Mouse (Mus musculus) limb, embryonic 10.5 days (tissue): ENCODE data around the gene Fam160b1. TPM values are rescaled to one million over a fixed set of nuclear protein-coding genes. Genes with fewer than 3 reads are reported as not detected.

Source experiments
- DNase-seq: peaks from one replicate; pipeline ENCODE4 v3.0.0-alpha.2; 2017; ENCODE audit warnings: low spot score
- H3K27ac ChIP-seq: fragments of 300-500 bp; sonication (generic); 2 replicates; pipeline ENCODE4 v1.5.1; 2016; ENCODE audit warnings: mild to moderate bottlenecking
- H3K27me3 ChIP-seq: fragments of 300-500 bp; sonication (generic); 2 replicates; pipeline ENCODE4 v1.6.1; 2016; ENCODE audit warnings: low read depth, mild to moderate bottlenecking; ENCODE audit not compliant: poor library complexity, severe bottlenecking
- H3K36me3 ChIP-seq: fragments of 300-500 bp; sonication (generic); 2 replicates; pipeline ENCODE4 v1.6.1; 2016; ENCODE audit warnings: mild to moderate bottlenecking, moderate library complexity
- H3K4me1 ChIP-seq: fragments of 300-500 bp; sonication (generic); 2 replicates; pipeline ENCODE4 v1.6.1; 2016
- H3K4me3 ChIP-seq: fragments of 300-500 bp; sonication (generic); 2 replicates; pipeline ENCODE4 v1.5.1; 2016; ENCODE audit warnings: mild to moderate bottlenecking, moderate library complexity
- H3K9me3 ChIP-seq: fragments of 300-500 bp; sonication (generic); replicated peaks from 2 replicates; pipeline ENCODE4 v1.6.1; 2016; ENCODE audit warnings: mild to moderate bottlenecking
- WGBS: fragments of 180-500 bp; shearing (Covaris S2); methylation state at CpG from one replicate; pipeline ENCODE4 v1.1.7; 2016; 5-methylcytosine and 5-hydroxymethylcytosine counted together
- polyA plus RNA-seq: library from polyadenylated mRNA; unstranded; fragments of >200 nt; fragmentation: Nextera tagmentation; extraction: Ambion mirVana; gene quantifications from 2 replicates; pipeline ENCODE4 v1.2.1, GENCODE M21; 2016

Fam160b1 gene
- 12.2 and 13.2 TPM in 2 replicates for polyA plus RNA-seq

- no peaks in the 10 kb centered on the region for H3K27me3 ChIP-seq
- H3K4me3 ChIP-seq = peak within 1 kb of the TSS; percentile 93
- H3K9me3 ChIP-seq = no peaks in the 10 kb centered on the region
- peaks cover 9% of the 10 kb centered on the region; the same call in 1 of the 2 replicates for H3K36me3 ChIP-seq
- WGBS = 2% methylated on average over 67 of the region's 70 CpGs
- H3K27ac ChIP-seq = peak within 1 kb of the TSS; percentile 99
- peaks cover 48% of the 10 kb centered on the region for H3K4me1 ChIP-seq
- peak; percentile 99 for DNase-seq
Measured at GRCm38 (mm10) chr19:57360341-57361130, at the start of gene Fam160b1. Gene Fam160b1 (plus strand): TSS chr19:57360680.

DNA sequence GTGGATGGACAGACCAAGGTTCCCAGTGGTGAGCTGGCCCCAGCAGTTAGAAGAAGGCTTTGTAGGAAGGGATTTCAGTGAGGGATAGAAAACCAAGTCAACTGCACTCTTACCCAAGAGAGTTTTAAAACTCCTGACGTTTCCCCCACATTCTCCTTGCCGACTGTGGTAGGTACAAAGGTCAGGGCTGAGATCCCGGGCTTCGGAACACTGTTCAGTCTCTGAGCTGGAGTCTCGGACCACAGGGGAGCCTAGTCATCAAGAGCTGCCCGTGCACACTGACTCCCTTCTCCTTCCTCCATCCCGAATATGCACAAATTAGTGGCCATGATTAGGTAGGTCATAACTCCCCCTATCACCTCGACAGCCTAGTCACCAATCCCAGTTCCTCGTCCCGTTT lies 47.3 kb upstream of the Fam160b1 start:
- Histone ChIP-seq H3K9me3 (no peaks in the 10 kb centered on the region), H3K4me3 (no peak overlapping the region), H3K4me1 (peaks cover 14% of the 10 kb centered on the region), H3K36me3 (no peaks in the 10 kb centered on the region), H3K27me3 (peaks cover 59% of the 10 kb centered on the region), H3K27ac (no peak overlapping the region)
- 79% methylated on average over 10 of the region's 10 CpGs for WGBS
- DNase-seq = no peak

- Histone ChIP-seq H3K27me3 (peaks cover 59% of the 10 kb centered on the region), H3K4me1 (peaks cover 14% of the 10 kb centered on the region), H3K9me3 (no peaks in the 10 kb centered on the region), H3K27ac (no peak overlapping the region), H3K4me3 (peak overlapping the region; percentile 55), H3K36me3 (no peaks in the 10 kb centered on the region)
- DNase-seq = no peak
- WGBS = 79% methylated on average over 3 of the region's 3 CpGs
Measured at GRCm38 (mm10) chr19:57313891-57314345, 46.6 kb upstream of the Fam160b1 start.

DNA sequence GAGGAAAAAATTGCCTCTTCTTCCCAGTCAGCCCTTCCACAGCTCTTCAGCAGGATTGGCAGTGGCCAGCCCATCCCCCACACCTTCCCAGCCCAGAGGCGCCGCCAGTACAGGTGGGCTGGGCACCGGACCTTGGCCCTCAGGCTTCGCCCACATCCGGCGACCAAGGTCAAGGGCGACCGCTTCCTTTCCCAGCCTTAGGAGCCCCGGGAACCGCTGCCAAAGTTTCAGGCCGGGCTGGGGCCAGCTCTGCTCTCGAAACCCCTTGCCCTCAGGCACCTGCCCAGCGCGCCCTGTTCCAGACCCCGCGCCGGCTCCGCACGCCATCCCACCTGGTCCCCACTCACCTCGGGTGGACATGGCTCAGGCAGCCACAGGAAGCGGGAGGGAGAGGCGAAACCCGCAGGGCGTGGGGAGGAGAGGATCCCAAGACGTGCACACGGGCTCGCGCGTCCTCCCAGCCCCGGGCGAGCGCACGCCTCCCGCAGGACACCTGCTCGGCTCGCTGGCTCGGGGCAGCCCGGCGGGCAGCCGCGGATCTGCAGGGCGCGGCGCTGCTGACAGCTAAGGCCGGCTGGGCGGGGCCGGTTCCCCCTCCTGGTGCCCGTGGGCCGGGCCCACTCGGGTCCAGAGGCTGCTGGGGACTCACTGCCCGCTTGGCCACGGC lies 46.0 kb upstream of the Fam160b1 start, which contains the start of gene Ablim1:
TSS of gene Ablim1 (minus strand) at position 574 of the 667 bp plus-strand sequence.
- 3% methylated on average over 52 of the region's 52 CpGs for WGBS
- H3K27ac ChIP-seq = peak within 1 kb of the TSS; percentile 32

GRCm38 (mm10) chr19:57315013-57315565 lies 45.4 kb upstream of the Fam160b1 start:
- Histone ChIP-seq H3K9me3 (no peaks in the 10 kb centered on the region), H3K27me3 (peaks cover 59% of the 10 kb centered on the region), H3K4me3 (peak overlapping the region; percentile 55), H3K27ac (peak overlapping the region; percentile 32), H3K36me3 (no peaks in the 10 kb centered on the region), H3K4me1 (peaks cover 14% of the 10 kb centered on the region)
- no peak for DNase-seq
- 49% methylated on average over 11 of the region's 11 CpGs for WGBS

More for the DNA sequence above, 46.0 kb upstream of the Fam160b1 start, which contains the start of gene Ablim1:
- Histone ChIP-seq H3K9me3 (no peaks in the 10 kb centered on the region), H3K36me3 (no peaks in the 10 kb centered on the region), H3K27me3 (peaks cover 59% of the 10 kb centered on the region), H3K4me3 (peak within 1 kb of the TSS; percentile 55), H3K4me1 (peaks cover 14% of the 10 kb centered on the region)
- peak; percentile 56 for DNase-seq

DNA sequence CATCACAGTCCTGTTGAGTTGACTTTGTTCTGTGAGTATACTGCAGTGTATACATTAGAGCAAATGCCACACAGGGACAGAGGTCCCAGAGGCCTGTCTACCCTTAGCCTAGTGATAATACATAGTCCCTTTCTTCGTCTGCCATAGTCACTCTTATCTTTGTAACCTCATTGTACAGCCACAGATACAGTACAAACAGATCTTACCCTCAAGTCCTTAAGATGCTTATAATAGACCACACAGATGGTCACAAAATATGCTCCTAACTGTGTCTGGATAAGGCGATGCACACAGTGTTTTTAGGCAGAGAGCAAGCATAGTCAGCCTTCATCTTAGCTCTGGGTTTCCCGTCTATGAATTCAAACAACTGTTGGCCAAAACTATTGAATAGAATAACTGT lies 43.9 kb upstream of the Fam160b1 start:
- H3K36me3 ChIP-seq = no peaks in the 10 kb centered on the region
- WGBS = 85% methylated on average over 3 of the region's 3 CpGs
- H3K27me3 ChIP-seq = peaks cover 52% of the 10 kb centered on the region

GRCm38 (mm10) chr19:57320656-57321382 lies 39.7 kb upstream of the Fam160b1 start:
- no peaks in the 10 kb centered on the region for H3K9me3 ChIP-seq
- no peak for DNase-seq
- 82% methylated on average over 9 of the region's 9 CpGs for WGBS
- no peaks in the 10 kb centered on the region for H3K36me3 ChIP-seq
- no peaks in the 10 kb centered on the region for H3K4me1 ChIP-seq
- H3K4me3 ChIP-seq = no peak overlapping the region
- peaks cover 17% of the 10 kb centered on the region for H3K27me3 ChIP-seq
- H3K27ac ChIP-seq = no peak overlapping the region

More for the DNA sequence above, 43.9 kb upstream of the Fam160b1 start:
- DNase-seq = no peak
- Histone ChIP-seq H3K4me1 (peaks cover 14% of the 10 kb centered on the region), H3K4me3 (no peak overlapping the region), H3K27ac (no peak overlapping the region), H3K9me3 (no peaks in the 10 kb centered on the region)

DNA sequence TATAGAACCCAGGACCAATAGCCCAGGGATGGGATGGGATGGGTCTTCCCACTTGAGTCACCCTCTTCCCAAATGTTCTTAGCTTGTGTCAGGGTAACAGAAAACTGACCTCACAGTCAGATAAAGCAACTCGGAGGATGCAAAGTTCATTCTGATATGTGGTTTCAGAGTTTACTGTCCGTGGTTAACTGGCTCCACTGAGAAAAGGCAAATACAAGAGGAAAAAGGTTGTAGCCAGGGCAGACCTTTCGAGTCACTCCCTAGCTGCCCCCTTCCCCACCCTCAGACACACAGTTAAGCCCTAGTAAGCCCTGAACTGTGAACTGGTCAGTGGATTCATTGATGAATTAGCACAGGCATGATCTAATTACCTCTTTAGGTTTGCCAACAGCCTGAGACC lies 38.6 kb upstream of the Fam160b1 start:
- 0 out of 2 replicates have a peak, but pooled peaks cover 6% of the 10 kb centered on the region for H3K27me3 ChIP-seq
- no peaks in the 10 kb centered on the region for H3K4me1 ChIP-seq
- WGBS = 84% methylated on average over 3 of the region's 3 CpGs
- H3K27ac ChIP-seq = no peak overlapping the region
- no peak for DNase-seq
- H3K9me3 ChIP-seq = no peaks in the 10 kb centered on the region
- no peak overlapping the region for H3K4me3 ChIP-seq
- H3K36me3 ChIP-seq = no peaks in the 10 kb centered on the region

GRCm38 (mm10) chr19:57322491-57322890 lies 38.0 kb upstream of the Fam160b1 start:
- no peak overlapping the region for H3K27ac ChIP-seq
- no peak for DNase-seq
- no peak overlapping the region for H3K4me3 ChIP-seq
- H3K27me3 ChIP-seq = 0 out of 2 replicates have a peak, but pooled peaks cover 5% of the 10 kb centered on the region
- no peaks in the 10 kb centered on the region for H3K36me3 ChIP-seq
- 87% methylated on average over 4 of the region's 4 CpGs for WGBS
- no peaks in the 10 kb centered on the region for H3K4me1 ChIP-seq
- H3K9me3 ChIP-seq = no peaks in the 10 kb centered on the region

- 0 out of 2 replicates have a peak, but pooled peaks cover 5% of the 10 kb centered on the region for H3K27me3 ChIP-seq
- WGBS = 87% methylated on average over 8 of the region's 8 CpGs
- no peaks in the 10 kb centered on the region for H3K9me3 ChIP-seq
- no peak for DNase-seq
- no peaks in the 10 kb centered on the region for H3K36me3 ChIP-seq
- no peaks in the 10 kb centered on the region for H3K4me1 ChIP-seq
- no peak overlapping the region for H3K27ac ChIP-seq
- no peak overlapping the region for H3K4me3 ChIP-seq
Measured at GRCm38 (mm10) chr19:57323087-57323486, 37.4 kb upstream of the Fam160b1 start.

DNA sequence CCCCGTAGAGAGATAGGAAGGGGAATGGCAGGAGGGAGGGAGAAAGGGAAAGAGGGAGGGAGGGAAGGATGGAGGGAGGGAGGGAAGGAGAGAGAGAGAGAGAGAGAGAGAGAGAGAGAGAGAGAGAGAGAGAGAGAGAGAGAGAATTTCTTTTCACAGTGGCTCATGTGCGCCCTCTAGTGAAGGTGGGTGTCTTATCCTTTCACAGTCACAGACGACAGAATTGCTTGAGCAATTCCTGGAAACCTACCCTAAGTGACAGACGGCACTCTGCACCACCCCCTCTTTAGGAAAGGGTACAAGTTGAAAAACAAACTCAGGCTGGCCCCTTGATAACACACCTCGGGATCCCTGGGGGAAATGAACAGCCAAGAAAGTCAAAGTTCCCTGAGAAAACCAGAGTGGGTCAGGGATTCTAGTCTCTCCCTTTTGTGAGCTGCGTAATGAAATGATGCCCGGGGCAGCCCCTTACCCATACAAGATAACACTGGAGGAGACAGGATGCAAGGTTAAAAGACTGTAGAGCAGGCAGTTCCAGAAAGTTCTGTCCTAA lies 34.7 kb upstream of the Fam160b1 start:
- Histone ChIP-seq H3K4me1 (no peaks in the 10 kb centered on the region), H3K27ac (no peak overlapping the region), H3K9me3 (no peaks in the 10 kb centered on the region), H3K27me3 (0 out of 2 replicates have a peak, but pooled peaks cover 5% of the 10 kb centered on the region), H3K36me3 (no peaks in the 10 kb centered on the region), H3K4me3 (no peak overlapping the region)
- peak; percentile 62 for DNase-seq
- WGBS = 34% methylated on average over 7 of the region's 7 CpGs

- Histone ChIP-seq H3K27me3 (0 out of 2 replicates have a peak, but pooled peaks cover 5% of the 10 kb centered on the region), H3K36me3 (no peaks in the 10 kb centered on the region), H3K27ac (no peak overlapping the region), H3K9me3 (no peaks in the 10 kb centered on the region), H3K4me1 (0 out of 2 replicates have a peak, but pooled peaks cover 5% of the 10 kb centered on the region), H3K4me3 (no peak overlapping the region)
- no peak for DNase-seq
Measured at GRCm38 (mm10) chr19:57327679-57328078, 32.8 kb upstream of the Fam160b1 start.
